9 mouse cellular contexts compared by ENCODE assay signal in genomic region chr5:24995576-24996100, GRCm38 (mm10).
DNase-seq lines count a peak whose midpoint lies in the region; ATAC-seq and TF ChIP-seq lines count a peak whose summit lies in the region.
"Had no signal": no experiment of that assay in that cellular context is flagged by ENCODE, and none has a peak within 500 bp of the region (broad histone marks: within the 10 kb centered on the region; RNA-seq: fewer than 3 reads in every experiment).

No protein-coding gene starts in this region.

- peak overlapping the region; percentile 56 for H3K4me3 ChIP-seq in heart, embryonic 10.5 days
- H3K4me3 ChIP-seq in kidney, embryonic 14.5 days (ENCODE audit: low read length): peak overlapping the region; percentile 24
- H3K4me3 ChIP-seq in lung, postnatal 0 days (ENCODE audit: low read depth, low read length): peak overlapping the region; percentile 16
- H3K4me3 ChIP-seq in small intestine, adult 2 months (ENCODE audit: low read depth, low read length): peak overlapping the region; percentile 13
- H3K4me3 ChIP-seq: midbrain, embryonic 12.5 days had no signal

- no peaks in the 10 kb centered on the region for H3K9me3 ChIP-seq in heart, embryonic 10.5 days
- H3K9me3 ChIP-seq in kidney, embryonic 14.5 days (ENCODE audit: control insufficient read depth, low read length): no peaks in the 10 kb centered on the region; the same call in 1 of the 2 replicates
- no peaks in the 10 kb centered on the region for H3K9me3 ChIP-seq in lung, postnatal 0 days (ENCODE audit: low read length)
- H3K9me3 ChIP-seq: midbrain, embryonic 12.5 days had no signal

- no peaks in the 10 kb centered on the region for H3K36me3 ChIP-seq in heart, embryonic 10.5 days
- H3K36me3 ChIP-seq in kidney, embryonic 14.5 days (ENCODE audit: control insufficient read depth, insufficient read depth, low read length): no peaks in the 10 kb centered on the region
- H3K36me3 ChIP-seq in lung, postnatal 0 days (ENCODE audit: insufficient read depth, low read length): no peaks in the 10 kb centered on the region
- no peaks in the 10 kb centered on the region; the same call in 1 of the 2 replicates for H3K36me3 ChIP-seq in small intestine, adult 2 months (ENCODE audit: control insufficient read depth, insufficient read depth, low read length)
- H3K36me3 ChIP-seq: midbrain, embryonic 12.5 days had no signal

- H3K27ac ChIP-seq in heart, embryonic 10.5 days: peak overlapping the region; percentile 91
- H3K27ac ChIP-seq in kidney, embryonic 14.5 days (ENCODE audit: low read depth, low read length): no peak overlapping the region
- H3K27ac ChIP-seq in lung, postnatal 0 days (ENCODE audit: low read length): peak overlapping the region; percentile 11; the same call in 1 of the 2 replicates
- H3K27ac ChIP-seq in small intestine, adult 2 months (ENCODE audit: insufficient read depth, low read depth, low read length): no peak overlapping the region
- H3K27ac ChIP-seq: midbrain, embryonic 12.5 days had no signal

- no peaks in the 10 kb centered on the region for H3K27me3 ChIP-seq in heart, embryonic 10.5 days (ENCODE audit: insufficient read depth, poor library complexity, severe bottlenecking)
- H3K27me3 ChIP-seq in kidney, embryonic 14.5 days (ENCODE audit: control insufficient read depth, insufficient read depth, low read length): no peaks in the 10 kb centered on the region
- H3K27me3 ChIP-seq in lung, postnatal 0 days (replicated peaks; ENCODE audit: insufficient read depth, low read length): no peaks in the 10 kb centered on the region
- H3K27me3 ChIP-seq in small intestine, adult 2 months (ENCODE audit: control insufficient read depth, insufficient read depth, low read length): no peaks in the 10 kb centered on the region
- H3K27me3 ChIP-seq: midbrain, embryonic 12.5 days had no signal

- peak overlapping the region; percentile 44 for H3K4me2 ChIP-seq in kidney, embryonic 14.5 days (replicated peaks; ENCODE audit: low read depth, low read length)
- H3K4me2 ChIP-seq in lung, postnatal 0 days (replicated peaks; ENCODE audit: low read depth, low read length): peak overlapping the region; percentile 57
- H3K4me2 ChIP-seq: midbrain, embryonic 12.5 days had no signal

- H3K4me1 ChIP-seq in heart, embryonic 10.5 days: peaks cover 73% of the 10 kb centered on the region
- peaks cover 23% of the 10 kb centered on the region for H3K4me1 ChIP-seq in kidney, embryonic 14.5 days (ENCODE audit: control insufficient read depth, insufficient read depth, low read length)
- peaks cover 11% of the 10 kb centered on the region; the same call in 1 of the 2 replicates for H3K4me1 ChIP-seq in lung, postnatal 0 days (ENCODE audit: insufficient read depth, low read depth, low read length)
- H3K4me1 ChIP-seq in small intestine, adult 2 months (ENCODE audit: control insufficient read depth, insufficient read depth, insufficient read length, low read length): no peaks in the 10 kb centered on the region
- H3K4me1 ChIP-seq: midbrain, embryonic 12.5 days had no signal

- 21% methylated on average over 13 of the region's 13 CpGs for WGBS in heart, embryonic 10.5 days
- 10% methylated on average over 13 of the region's 13 CpGs for WGBS in kidney, embryonic 14.5 days
- WGBS in lung, postnatal 0 days: 6% methylated on average over 13 of the region's 13 CpGs
- 58% methylated on average over 13 of the region's 13 CpGs for WGBS in small intestine, adult 2 months

- peak overlapping the region; percentile 34; the same call in 1 of the 2 replicates for H3K9ac ChIP-seq in kidney, embryonic 14.5 days (ENCODE audit: low read depth, low read length)
- H3K9ac ChIP-seq in lung, postnatal 0 days (replicated peaks; ENCODE audit: low read depth): peak overlapping the region; percentile 2; the same call in 1 of the 2 replicates
- H3K9ac ChIP-seq: midbrain, embryonic 12.5 days had no signal

- TF ChIP-seq CTCF in lung, postnatal 0 days (IDR thresholded peaks at IDR 0.05): no peak
- TF ChIP-seq CTCF in small intestine, adult 2 months (IDR thresholded peaks at IDR 0.05; ENCODE audit: extremely low read depth, insufficient read length, insufficient replicate concordance, low read depth, low read length): no peak

- TF ChIP-seq POLR2A in small intestine, adult 2 months (IDR thresholded peaks at IDR 0.05; ENCODE audit: low read depth, low read length): no peak

- peak; percentile 59 for DNase-seq in retina, postnatal 1 day
- no peak for DNase-seq in retina, embryonic 14.5 days (ENCODE audit: low spot score)
- DNase-seq in embryo, embryonic 11.5 days (ENCODE audit: low read depth, low spot score): peak; percentile 38
- DNase-seq in heart, embryonic 10.5 days (ENCODE audit: low spot score): peak; percentile 89
- DNase-seq in lung, postnatal 0 days (ENCODE audit: low spot score): peak; percentile 94
- DNase-seq in thymus, adult 18-20 months: no peak

- TF ChIP-seq EP300 in lung, postnatal 0 days (IDR thresholded peaks at IDR 0.05): 0 out of 2 replicates have a peak, but pooled peaks have one; percentile 41

- ATAC-seq in kidney, embryonic 14.5 days (ENCODE audit: low FRiP score, low TSS enrichment): peak; percentile 91
- ATAC-seq in lung, postnatal 0 days: peak; percentile 93

Comparison
In these comparisons a context has a peak if more than half of its experiments do, and no peak if none do; other contexts are left out.
1. DNase-seq: peak in retina, postnatal 1 day (single experiment), embryo, embryonic 11.5 days (single experiment), heart, embryonic 10.5 days (single experiment) and lung, postnatal 0 days (single experiment); none in retina, embryonic 14.5 days (single experiment) and thymus, adult 18-20 months (0 of 2).
2. H3K27ac ChIP-seq: peak in heart, embryonic 10.5 days (single experiment) and lung, postnatal 0 days (single experiment); none in kidney, embryonic 14.5 days (single experiment) and small intestine, adult 2 months (single experiment).
3. Peak in every context shown above with its lines, with median percentiles within 50 percentile points of each other: H3K4me3 ChIP-seq.